Mouse (Mus musculus) hindbrain, embryonic 10.5 days (tissue): ENCODE data around the gene Nrxn3. TPM values are rescaled to one million over a fixed set of nuclear protein-coding genes. Genes with fewer than 3 reads are reported as not detected.
A peak's percentile ranks its signal among the peaks of the same experiment; 100 is the strongest.

ENCODE experiments used
- DNase-seq: peaks from one replicate; pipeline ENCODE4 v3.0.0-alpha.2; 2017; ENCODE audit warnings: low spot score
- H3K27ac ChIP-seq: fragments of 300-500 bp; sonication (generic); 2 replicates; pipeline ENCODE4 v1.5.1; 2016; ENCODE audit warnings: mild to moderate bottlenecking, moderate library complexity
- H3K27me3 ChIP-seq: fragments of 300-500 bp; sonication (generic); 2 replicates; pipeline ENCODE4 v1.6.1; 2016; ENCODE audit warnings: mild to moderate bottlenecking; ENCODE audit not compliant: poor library complexity, insufficient read depth, severe bottlenecking
- H3K36me3 ChIP-seq: fragments of 300-500 bp; sonication (generic); 2 replicates; pipeline ENCODE4 v1.6.1; 2016; ENCODE audit warnings: mild to moderate bottlenecking, moderate library complexity
- H3K4me1 ChIP-seq: fragments of 300-500 bp; sonication (generic); replicated peaks from 2 replicates; pipeline ENCODE4 v1.6.1; 2016; ENCODE audit warnings: mild to moderate bottlenecking
- H3K4me3 ChIP-seq: fragments of 300-500 bp; sonication (generic); 2 replicates; pipeline ENCODE4 v1.5.1; 2016; ENCODE audit warnings: mild to moderate bottlenecking, moderate library complexity
- H3K9me3 ChIP-seq: fragments of 300-500 bp; sonication (generic); 2 replicates; pipeline ENCODE4 v1.6.1; 2016; ENCODE audit warnings: mild to moderate bottlenecking, moderate library complexity
- WGBS: fragments of 180-500 bp; shearing (Covaris S2); methylation state at CpG from one replicate; pipeline ENCODE4 v1.1.7; 2016; 5-methylcytosine and 5-hydroxymethylcytosine counted together
- polyA plus RNA-seq: library from polyadenylated mRNA; unstranded; fragments of >200 nt; fragmentation: Nextera tagmentation; extraction: Ambion mirVana; gene quantifications from 2 replicates; pipeline ENCODE4 v1.2.1, GENCODE M21; 2016

The Nrxn3 gene
- polyA plus RNA-seq, 1 experiment from 2014 or later = 23.5 TPM

- H3K27ac ChIP-seq = peak overlapping the region; percentile 63; the same call in 1 of the 2 replicates
- H3K4me3 ChIP-seq = no peak overlapping the region
- peaks cover 14% of the 10 kb centered on the region for H3K4me1 ChIP-seq
- peaks cover 39% of the 10 kb centered on the region for H3K27me3 ChIP-seq
- peak; percentile 48 for DNase-seq
- no peaks in the 10 kb centered on the region for H3K9me3 ChIP-seq
- H3K36me3 ChIP-seq = no peaks in the 10 kb centered on the region
- 32% methylated on average over 5 of the region's 5 CpGs for WGBS
These were observed 1409.5 kb downstream of the Nrxn3 start for GRCm38 (mm10) chr12:90131927-90132869.

DNA sequence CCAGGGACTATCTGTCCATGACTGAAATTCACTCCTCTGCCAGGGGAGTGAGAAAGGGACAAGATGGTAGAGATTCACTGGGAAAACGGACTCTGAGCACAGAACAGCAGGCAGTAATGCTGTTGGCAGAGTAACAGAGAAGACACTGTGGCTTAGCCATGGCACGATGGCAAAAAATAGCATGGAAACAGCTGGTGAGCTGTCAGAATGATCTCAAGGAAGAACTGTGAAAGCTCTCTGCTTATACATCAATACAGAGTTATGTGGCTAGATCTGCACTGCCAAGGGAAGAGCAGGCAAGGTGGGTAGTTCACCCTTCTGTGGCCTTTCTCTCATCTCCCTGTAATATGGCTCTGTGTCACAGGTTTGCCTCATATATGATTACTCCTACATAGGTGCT lies 1419.3 kb downstream of the Nrxn3 start:
- Histone ChIP-seq H3K4me1 (no peaks in the 10 kb centered on the region), H3K9me3 (no peaks in the 10 kb centered on the region), H3K36me3 (no peaks in the 10 kb centered on the region), H3K4me3 (no peak overlapping the region), H3K27ac (no peak overlapping the region), H3K27me3 (peaks cover 3% of the 10 kb centered on the region; the same call in 1 of the 2 replicates)
- 86% methylated on average over 2 of the region's 2 CpGs for WGBS
- no peak for DNase-seq

DNA sequence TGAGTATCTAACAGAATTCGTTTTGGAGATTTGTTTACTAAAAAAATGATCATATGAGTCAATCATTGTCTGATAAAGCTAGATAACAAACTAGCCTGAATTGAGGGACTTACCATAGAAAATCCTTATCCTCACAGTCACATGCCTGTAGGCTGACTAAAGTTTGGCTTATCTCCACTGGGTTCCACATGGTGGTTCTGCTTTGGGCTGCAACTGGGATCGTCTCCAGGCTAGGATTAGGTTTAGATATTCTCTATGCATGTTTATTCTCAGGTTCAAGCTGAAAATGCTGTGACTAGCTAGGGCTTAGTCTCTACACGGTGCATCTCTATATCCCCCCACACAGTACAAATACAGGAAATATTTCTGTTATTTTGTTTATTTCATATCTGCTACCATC lies 1421.6 kb downstream of the Nrxn3 start:
- WGBS = 82% methylated on average over 3 of the region's 3 CpGs
- no peak for DNase-seq
- Histone ChIP-seq H3K9me3 (no peaks in the 10 kb centered on the region), H3K27ac (no peak overlapping the region), H3K27me3 (peaks cover 3% of the 10 kb centered on the region; the same call in 1 of the 2 replicates), H3K4me1 (no peaks in the 10 kb centered on the region), H3K4me3 (no peak overlapping the region), H3K36me3 (no peaks in the 10 kb centered on the region)

DNA sequence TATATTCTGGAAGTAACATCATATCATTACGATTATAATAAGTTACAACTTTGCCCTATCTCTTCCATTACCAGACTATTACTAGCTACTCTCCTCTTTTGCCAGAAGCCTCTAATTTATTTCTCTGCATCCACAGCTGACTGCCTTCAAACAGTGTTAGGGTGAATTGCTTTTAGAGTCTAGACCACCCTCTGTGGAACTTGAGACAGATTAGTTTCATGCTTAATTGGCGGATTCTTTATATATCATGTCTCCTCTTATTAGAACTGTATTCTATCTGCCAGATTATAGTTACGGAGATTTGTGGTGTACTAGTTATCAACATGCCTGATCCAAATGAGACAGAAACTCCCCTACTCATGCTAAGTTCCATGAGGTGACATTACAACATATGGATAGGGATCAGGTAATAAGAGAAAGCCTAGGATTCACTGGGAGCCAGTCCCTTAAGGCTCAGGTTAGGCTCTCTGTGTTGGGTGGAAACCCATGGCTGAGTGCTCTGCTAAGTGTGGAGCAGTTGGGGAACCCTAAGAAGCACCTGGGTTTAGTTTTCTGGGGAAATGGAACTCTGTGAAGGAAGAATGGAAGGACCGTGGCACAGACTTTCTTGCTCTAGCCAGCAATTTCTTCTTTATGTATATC lies 1435.6 kb downstream of the Nrxn3 start:
- no peaks in the 10 kb centered on the region for H3K27me3 ChIP-seq
- 89% methylated on average over 4 of the region's 4 CpGs for WGBS
- H3K4me1 ChIP-seq = no peaks in the 10 kb centered on the region
- no peak overlapping the region for H3K4me3 ChIP-seq
- H3K9me3 ChIP-seq = no peaks in the 10 kb centered on the region
- H3K27ac ChIP-seq = no peak overlapping the region
- no peak for DNase-seq
- H3K36me3 ChIP-seq = no peaks in the 10 kb centered on the region

DNA sequence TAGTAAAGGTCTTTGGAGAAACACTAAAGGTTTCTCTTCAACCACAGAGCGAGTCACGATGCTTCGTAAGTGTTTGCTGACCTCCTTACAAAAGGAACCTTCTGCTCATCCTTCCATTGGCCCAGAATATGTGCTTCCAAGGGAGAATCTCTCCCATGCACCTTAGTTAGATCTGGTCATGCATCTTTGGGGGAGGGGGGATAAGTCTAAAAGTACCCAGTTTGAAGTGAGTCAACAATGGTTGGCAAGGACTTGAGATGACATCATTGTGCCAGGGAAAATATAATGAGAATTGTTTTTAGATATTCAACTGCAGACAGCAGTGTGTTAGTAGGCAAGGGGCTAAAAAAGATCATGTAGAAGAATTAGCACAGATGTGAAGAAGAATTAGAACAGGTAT lies 1437.2 kb downstream of the Nrxn3 start:
- 97% methylated on average over 3 of the region's 3 CpGs for WGBS
- no peak overlapping the region for H3K27ac ChIP-seq

GRCm38 (mm10) chr12:90166118-90166517 lies 1443.4 kb downstream of the Nrxn3 start:
- Histone ChIP-seq H3K9me3 (no peaks in the 10 kb centered on the region), H3K4me1 (no peaks in the 10 kb centered on the region), H3K4me3 (no peak overlapping the region), H3K27ac (no peak overlapping the region), H3K27me3 (no peaks in the 10 kb centered on the region), H3K36me3 (no peaks in the 10 kb centered on the region)
- 89% methylated on average over 2 of the region's 2 CpGs for WGBS
- no peak for DNase-seq

More for the DNA sequence above, 1437.2 kb downstream of the Nrxn3 start:
- H3K27me3 ChIP-seq = no peaks in the 10 kb centered on the region
- DNase-seq = no peak
- H3K9me3 ChIP-seq = no peaks in the 10 kb centered on the region
- H3K36me3 ChIP-seq = no peaks in the 10 kb centered on the region
- H3K4me1 ChIP-seq = no peaks in the 10 kb centered on the region
- no peak overlapping the region for H3K4me3 ChIP-seq

- Histone ChIP-seq H3K4me3 (no peak overlapping the region), H3K4me1 (no peaks in the 10 kb centered on the region), H3K27ac (no peak overlapping the region), H3K9me3 (no peaks in the 10 kb centered on the region), H3K27me3 (no peaks in the 10 kb centered on the region), H3K36me3 (no peaks in the 10 kb centered on the region)
- 91% methylated on average over 3 of the region's 3 CpGs for WGBS
- DNase-seq = no peak
These were observed 1458.9 kb downstream of the Nrxn3 start for GRCm38 (mm10) chr12:90181566-90181965.

GRCm38 (mm10) chr12:90183021-90183420 lies 1460.3 kb downstream of the Nrxn3 start:
- no peaks in the 10 kb centered on the region for H3K9me3 ChIP-seq
- 80% methylated on average over 2 of the region's 2 CpGs for WGBS
- no peaks in the 10 kb centered on the region for H3K36me3 ChIP-seq
- H3K27ac ChIP-seq = no peak overlapping the region
- H3K4me3 ChIP-seq = no peak overlapping the region
- no peaks in the 10 kb centered on the region for H3K27me3 ChIP-seq
- DNase-seq = no peak
- no peaks in the 10 kb centered on the region for H3K4me1 ChIP-seq

DNA sequence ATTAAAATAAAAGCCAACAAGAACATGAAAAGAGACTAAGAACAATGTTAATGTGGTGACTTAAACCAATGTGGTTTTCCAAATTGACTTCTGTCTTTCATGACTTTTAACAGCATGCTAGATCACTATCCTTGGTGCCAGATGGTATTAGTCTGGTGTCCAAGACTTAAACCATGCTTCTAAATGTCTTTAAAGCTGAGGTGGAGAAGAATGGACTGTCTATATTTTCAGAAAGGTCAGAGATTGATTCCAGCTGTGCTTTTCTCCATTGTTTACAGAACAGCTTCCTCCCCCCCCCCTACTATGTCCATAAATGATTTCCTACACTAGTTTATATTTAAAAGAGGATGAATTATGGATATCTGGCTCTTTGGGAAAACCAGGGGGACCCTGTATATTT lies 1473.5 kb downstream of the Nrxn3 start:
- H3K36me3 ChIP-seq = no peaks in the 10 kb centered on the region
- no peaks in the 10 kb centered on the region for H3K9me3 ChIP-seq
- no peak for DNase-seq
- no peak overlapping the region for H3K4me3 ChIP-seq
- H3K27ac ChIP-seq = no peak overlapping the region
- H3K27me3 ChIP-seq = no peaks in the 10 kb centered on the region
- no peaks in the 10 kb centered on the region for H3K4me1 ChIP-seq

- Histone ChIP-seq H3K27me3 (no peaks in the 10 kb centered on the region), H3K9me3 (no peaks in the 10 kb centered on the region), H3K4me3 (no peak overlapping the region), H3K4me1 (no peaks in the 10 kb centered on the region), H3K27ac (no peak overlapping the region), H3K36me3 (no peaks in the 10 kb centered on the region)
- no peak for DNase-seq
- whole genome bisulfite sequencing = 94% methylated on average over 3 of the region's 3 CpGs
These were observed 1475.3 kb downstream of the Nrxn3 start for GRCm38 (mm10) chr12:90197994-90198393.

- no peak overlapping the region for H3K4me3 ChIP-seq
- WGBS = 92% methylated on average over 1 of the region's 1 CpGs
- no peak for DNase-seq
- H3K36me3 ChIP-seq = no peaks in the 10 kb centered on the region
- no peak overlapping the region for H3K27ac ChIP-seq
- H3K27me3 ChIP-seq = no peaks in the 10 kb centered on the region
- H3K4me1 ChIP-seq = no peaks in the 10 kb centered on the region
- H3K9me3 ChIP-seq = no peaks in the 10 kb centered on the region
These were observed 1479.8 kb downstream of the Nrxn3 start for GRCm38 (mm10) chr12:90202501-90202900.

DNA sequence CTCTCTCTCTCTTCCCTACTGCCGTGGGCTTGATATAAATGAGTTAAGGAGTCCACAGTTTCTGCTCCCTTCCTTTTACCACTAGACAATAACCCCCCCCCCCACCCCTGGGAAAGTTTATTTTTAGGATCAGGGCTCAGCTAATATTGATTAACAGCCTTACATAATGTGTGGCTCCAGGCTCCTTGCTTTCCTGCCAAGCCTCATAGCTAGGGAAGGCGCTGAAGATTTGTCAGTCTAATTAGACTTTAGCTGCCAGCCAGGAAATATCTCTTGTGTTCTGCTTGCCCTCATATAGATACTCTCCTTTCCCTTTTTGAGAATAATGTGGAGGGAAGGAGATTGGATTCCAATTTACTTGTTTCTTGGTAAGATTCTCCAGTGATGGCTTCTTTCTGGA lies 1488.7 kb downstream of the Nrxn3 start:
- Histone ChIP-seq H3K36me3 (no peaks in the 10 kb centered on the region), H3K4me3 (no peak overlapping the region), H3K9me3 (no peaks in the 10 kb centered on the region), H3K27ac (no peak overlapping the region), H3K27me3 (no peaks in the 10 kb centered on the region), H3K4me1 (no peaks in the 10 kb centered on the region)
- WGBS = 85% methylated on average over 2 of the region's 2 CpGs
- DNase-seq = no peak

DNA sequence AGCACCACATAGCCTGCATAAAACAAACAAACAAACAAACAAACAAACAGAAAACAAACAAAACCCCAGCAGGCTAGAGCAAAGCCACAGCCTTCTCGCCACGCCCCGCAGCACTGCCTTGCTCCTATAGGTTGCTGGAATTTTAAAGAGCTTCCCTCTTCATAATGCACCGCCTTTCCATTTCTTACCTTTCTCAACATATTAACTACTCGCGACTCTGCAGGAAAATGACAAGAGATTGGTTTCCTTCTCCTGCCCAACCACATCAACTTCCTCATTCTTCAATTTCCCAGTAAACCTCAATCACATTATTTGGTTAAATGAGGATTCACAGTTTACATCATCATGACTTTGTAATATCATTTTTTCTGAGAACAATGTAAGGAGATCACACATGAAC lies 1494.4 kb downstream of the Nrxn3 start:
- no peaks in the 10 kb centered on the region for H3K9me3 ChIP-seq
- no peaks in the 10 kb centered on the region for H3K27me3 ChIP-seq
- H3K4me1 ChIP-seq = no peaks in the 10 kb centered on the region
- 92% methylated on average over 6 of the region's 6 CpGs for WGBS
- H3K27ac ChIP-seq = no peak overlapping the region
- H3K4me3 ChIP-seq = no peak overlapping the region
- no peaks in the 10 kb centered on the region for H3K36me3 ChIP-seq
- DNase-seq = no peak
